Mouse (Mus musculus) gastrocnemius, postnatal 14 days (tissue): ENCODE data around the gene Wnt10a. TPM values are rescaled to one million over a fixed set of nuclear protein-coding genes. Genes with fewer than 3 reads are reported as not detected.

Experiments
- DNase-seq: peaks from one replicate; pipeline ENCODE4 v3.0.0; 2021; ENCODE audit warnings: mixed read lengths
- intact Hi-C: fragments of 180-260 bp; cut with DNase I; formaldehyde crosslinking; loops from one replicate; pipeline ENCODE4 v1.15.1; 2025; ENCODE audit warnings: low total_unique reads
- long read RNA-seq, 2 experiments: library from polyadenylated mRNA; stranded (forward); transcript quantifications; one replicate each; pipeline ENCODE4 v2.0.0; 2021
- total RNA-seq, 2 experiments: library from RNA; stranded (reverse); gene quantifications; 2 replicates each; pipeline ENCODE4 v1.2.3; 2021

Wnt10a gene
- total RNA-seq: under 1 TPM in 1 of 2 experiments, not detected in 1; 0.10 TPM
- long read RNA-seq, experiment 1: 0 reads
- long read RNA-seq, experiment 2: 0 reads

GRCm38 (mm10) chr1:74791249-74791648 lies at the start of gene Wnt10a:
TSS of gene Wnt10a (plus strand) at chr1:74791516.
- DNase-seq: no peak
- intact Hi-C loops: no loop called here

DNA sequence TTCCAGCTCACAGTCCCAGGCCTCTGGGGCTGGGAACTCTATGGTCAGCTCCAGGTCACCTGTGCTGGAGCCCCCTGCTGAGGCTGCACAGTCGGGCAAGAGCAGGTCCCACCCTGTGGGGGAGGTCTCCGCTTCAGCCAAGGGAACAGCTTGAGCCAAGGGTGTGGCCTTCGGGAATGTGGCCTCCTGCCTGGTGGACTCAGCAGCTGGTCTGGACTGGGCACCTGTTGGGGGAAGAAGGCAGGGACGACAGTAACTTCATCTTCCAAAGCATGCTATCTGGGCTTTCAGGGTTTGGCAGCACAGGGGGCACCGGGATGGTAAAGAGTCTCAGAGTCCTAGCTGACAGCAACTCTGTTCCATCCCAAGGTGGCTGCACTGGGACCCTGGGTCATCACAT lies 44.0 kb upstream of the Wnt10a start:
- intact Hi-C loops: no loop called here
- peak; percentile 60 for DNase-seq

DNA sequence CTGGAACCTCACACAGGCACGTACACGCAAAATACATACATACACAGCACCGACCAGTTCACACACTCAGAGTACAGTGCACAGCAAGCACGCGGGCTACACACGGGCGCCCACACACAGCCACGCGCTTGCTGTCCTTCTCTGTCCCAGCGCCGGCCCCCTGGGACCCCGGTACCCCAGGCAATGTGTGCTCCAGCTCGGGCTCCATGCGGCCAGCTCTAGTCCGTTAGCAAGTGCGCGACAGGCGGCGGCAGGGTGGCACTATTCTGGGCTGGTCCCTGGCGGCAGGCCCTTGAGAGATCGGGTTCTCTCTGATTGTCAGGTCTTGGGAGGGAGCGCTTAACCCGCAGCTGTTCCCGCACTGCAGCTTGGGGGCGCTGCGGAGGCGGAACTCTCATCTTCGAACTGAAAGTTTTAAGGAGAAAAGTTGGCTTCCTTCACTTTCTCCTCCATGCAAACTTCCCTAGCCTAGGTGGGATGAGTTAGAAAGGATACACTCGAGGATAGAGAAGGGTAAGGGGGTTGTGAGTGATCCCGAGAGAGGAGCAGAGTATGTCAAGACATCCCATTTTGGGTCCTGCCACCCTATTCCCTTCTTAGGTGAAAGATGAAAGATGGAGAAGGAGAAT lies 42.6 kb upstream of the Wnt10a start, which contains the start of gene Prkag3:
TSS of gene Prkag3 (minus strand) at position 579 of the 629 bp plus-strand sequence.
- peak; percentile 88 for DNase-seq
- intact Hi-C loops: no loop called here

GRCm38 (mm10) chr1:74749301-74749700 lies 42.0 kb upstream of the Wnt10a start:
- peak; percentile 74 for DNase-seq
- intact Hi-C loops: no loop called here

DNA sequence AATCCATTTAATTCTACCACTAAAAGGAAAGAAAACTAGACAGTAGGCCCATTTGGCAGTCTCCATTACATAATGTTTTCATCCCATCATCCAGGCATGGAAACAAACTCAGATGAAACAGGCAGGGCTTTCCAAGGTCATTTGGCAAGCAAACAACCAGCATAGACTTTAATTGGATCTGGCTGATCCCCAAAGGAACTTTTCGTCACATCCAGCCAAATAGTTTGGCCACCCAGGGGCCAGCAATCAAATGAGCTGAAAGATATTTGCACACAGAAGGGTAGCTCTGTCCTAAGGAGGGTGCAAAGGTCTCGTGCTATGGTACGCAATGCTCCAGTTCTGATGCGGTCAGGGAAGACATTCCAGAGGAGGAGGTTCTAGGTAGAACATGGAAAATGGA lies 40.6 kb upstream of the Wnt10a start:
- no peak for DNase-seq
- intact Hi-C loops: no loop called here

- DNase-seq: no peak
- intact Hi-C loops: no loop called here
Measured at GRCm38 (mm10) chr1:74752150-74752549, 39.2 kb upstream of the Wnt10a start.

- intact Hi-C loops: no loop called here
- DNase-seq: no peak
Measured at GRCm38 (mm10) chr1:74752833-74753232, 38.5 kb upstream of the Wnt10a start.

DNA sequence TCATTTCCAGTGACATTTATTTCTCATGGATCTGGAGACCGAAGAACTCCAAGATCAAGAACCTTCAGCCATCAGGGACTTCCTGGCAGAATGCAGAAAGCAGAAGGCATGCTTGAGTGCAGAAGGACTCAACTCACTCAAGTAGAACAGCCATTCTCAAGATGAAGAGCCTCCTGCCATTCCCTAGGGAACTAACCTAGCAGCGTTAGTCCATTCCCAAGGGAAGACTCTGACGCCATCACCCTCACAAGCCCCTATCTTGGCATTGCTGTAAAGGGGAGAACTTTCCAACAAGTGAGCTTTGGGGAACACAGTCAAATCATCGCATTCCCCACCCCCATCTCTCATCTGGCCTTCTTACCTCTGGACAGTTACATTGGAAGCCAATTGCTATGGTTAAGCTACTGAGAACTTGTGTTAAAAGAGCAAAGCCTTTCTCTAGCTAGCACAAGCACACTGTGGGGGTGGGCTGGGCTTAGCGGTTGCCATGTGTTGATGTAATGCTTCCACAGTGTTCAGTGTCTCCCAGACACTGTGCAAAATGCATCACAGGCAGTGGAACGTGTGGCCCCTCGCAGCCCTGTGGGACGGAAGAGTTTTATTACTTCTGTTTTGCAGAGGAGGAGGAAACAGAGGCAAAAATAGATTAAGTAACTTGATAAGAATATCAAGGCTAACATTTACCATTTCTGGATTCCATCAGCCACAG lies 37.9 kb upstream of the Wnt10a start:
- intact Hi-C loops: no loop called here

GRCm38 (mm10) chr1:74754175-74754785 lies 37.0 kb upstream of the Wnt10a start:
- intact Hi-C loops: no loop called here
- peak; percentile 81 for DNase-seq

More for the DNA sequence above, 37.9 kb upstream of the Wnt10a start:
- no peak for DNase-seq

DNA sequence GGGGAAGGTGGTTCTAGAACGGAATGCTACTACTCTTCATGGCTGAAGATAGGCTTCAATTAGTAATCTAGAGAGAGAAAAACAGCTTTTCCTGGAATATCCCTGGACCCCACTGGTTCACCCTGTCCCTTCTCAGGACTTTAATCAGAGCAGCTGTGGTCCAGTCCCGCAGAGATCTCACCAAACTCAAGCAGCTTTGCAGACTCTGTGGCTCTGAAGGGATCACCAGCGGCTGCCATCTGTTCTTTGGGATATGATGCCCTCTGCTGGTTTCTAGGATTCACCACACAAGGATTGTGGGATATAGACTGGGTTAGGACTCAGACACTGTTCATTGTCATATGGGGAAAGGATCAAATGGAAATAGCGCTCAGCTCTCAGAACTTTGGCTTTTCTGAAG lies 31.5 kb upstream of the Wnt10a start:
- intact Hi-C loops: no loop called here
- no peak for DNase-seq

- peak; percentile 71 for DNase-seq
- intact Hi-C loops: no loop called here
Measured at GRCm38 (mm10) chr1:74763081-74763480, 28.2 kb upstream of the Wnt10a start.

DNA sequence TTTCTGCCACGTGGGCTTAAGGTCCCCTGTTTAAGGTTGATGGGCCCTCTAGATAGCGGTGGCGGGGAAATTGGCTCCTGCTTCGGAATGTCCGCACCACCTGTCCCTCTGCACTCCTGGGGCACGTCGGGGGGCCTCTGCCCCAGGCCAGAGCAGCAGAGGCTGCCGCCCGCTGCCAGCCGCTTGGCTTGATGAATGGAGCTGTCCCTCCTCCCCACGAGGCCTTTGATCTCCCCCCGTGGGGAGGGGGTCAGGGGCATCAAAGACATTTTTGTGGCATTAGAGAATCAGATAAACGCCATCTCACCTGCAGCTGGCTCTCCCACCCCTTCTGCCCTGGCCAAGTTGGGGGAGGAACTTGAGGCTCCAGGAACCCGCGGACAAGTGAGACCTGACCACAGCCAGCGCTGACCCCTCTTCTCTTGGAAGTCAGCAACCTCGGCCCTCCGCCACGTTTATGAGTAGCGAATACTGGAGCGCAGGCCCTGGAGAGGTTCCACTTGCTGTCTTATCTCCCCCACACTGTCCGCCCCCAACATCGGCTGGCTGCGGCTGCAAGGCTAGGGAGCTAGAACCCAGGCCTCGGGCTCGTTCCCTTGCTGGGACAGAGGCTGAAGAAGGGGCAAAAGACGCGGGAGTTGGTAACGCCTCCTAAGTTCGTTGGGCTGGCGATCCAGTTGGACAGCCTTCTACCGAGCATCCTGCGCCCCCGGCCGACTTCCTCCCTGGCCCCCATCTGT lies 20.4 kb upstream of the Wnt10a start:
- intact Hi-C loops: no loop called here
- DNase-seq: no peak

DNA sequence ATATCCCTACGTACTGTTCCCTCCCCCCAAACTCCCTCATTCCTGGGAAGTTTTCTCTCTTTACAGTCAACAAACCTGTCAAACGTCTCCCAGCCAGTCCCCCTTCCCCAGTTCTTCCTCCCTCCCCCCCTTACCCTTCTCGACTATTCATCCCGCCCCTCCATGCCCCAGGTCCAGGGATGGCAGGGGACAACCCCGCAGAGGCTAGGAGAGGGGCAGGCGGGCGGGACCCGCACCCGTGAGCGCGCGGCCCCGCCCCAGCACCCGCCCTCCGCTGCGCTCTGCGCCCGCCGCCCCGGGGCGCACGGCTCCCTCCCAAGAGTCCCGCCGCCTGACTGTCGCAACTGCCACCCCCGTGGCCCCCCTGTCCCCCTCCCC lies 19.9 kb upstream of the Wnt10a start:
- intact Hi-C loops: no loop called here
- no peak for DNase-seq

DNA sequence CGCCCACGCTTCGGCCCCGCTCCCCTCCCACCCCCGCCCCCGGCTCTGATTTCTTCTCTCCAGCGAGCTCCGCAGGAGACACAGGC lies 19.6 kb upstream of the Wnt10a start, which contains the start of gene Wnt6:
TSS of gene Wnt6 (plus strand) at position 48 of the 86 bp plus-strand sequence.
- DNase-seq: no peak
- intact Hi-C loops: no loop called here

DNA sequence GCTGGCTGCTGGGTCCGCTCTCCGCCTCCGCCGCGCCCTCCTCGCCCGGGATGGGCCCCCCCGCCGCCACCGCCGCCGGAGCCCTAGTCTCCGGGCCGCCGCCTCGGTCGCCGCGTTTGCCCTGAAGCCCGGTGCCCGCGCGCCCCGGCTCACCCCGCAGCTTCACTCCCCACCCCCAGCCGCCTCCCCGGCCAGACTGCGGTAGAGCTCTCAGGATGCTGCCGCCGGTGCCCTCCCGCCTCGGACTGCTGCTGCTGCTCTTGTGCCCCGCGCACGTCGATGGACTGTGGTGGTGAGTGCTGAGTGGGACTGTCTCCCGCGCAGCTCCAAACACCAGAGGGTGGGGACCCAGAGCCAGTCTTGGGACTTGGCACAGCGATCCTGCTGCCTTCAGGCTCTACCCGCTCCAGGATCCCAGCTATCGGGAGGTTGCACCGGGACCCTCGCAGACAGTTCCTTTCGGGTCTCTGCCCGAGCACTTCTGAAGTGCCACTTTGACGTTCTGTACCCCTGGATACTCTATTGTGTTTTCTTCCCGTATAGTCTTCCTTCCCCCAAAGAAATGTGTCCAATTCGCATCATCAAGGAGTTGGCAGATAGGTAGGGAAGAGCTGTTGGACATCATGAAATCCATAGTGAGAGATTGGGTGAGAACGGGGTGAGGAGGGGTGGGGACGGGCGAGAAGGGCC lies 19.2 kb upstream of the Wnt10a start:
- intact Hi-C loops: no loop called here
- no peak for DNase-seq

DNA sequence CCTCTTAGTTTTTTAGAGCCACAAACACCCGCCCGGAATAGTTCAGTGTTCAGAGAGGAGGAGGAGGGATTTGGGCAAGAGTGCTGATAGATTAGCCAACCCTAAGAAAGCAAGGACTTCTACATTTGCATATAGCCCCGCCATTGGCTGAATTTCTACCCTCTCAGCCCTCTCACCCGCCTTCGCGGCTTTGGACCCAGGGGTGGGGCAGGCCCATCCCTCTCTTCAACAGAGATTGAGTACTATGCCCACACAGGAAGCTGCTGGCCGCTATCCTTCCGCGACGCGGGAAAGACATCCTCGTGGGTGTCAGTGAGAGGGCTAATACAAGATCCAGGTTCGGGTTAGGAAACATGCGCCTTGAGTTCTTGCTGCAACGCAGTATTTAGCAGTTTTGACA lies 18.2 kb upstream of the Wnt10a start:
- intact Hi-C loops: no loop called here
- DNase-seq: peak; percentile 84

- no peak for DNase-seq
- intact Hi-C loops: no loop called here
Measured at GRCm38 (mm10) chr1:74774062-74774461, 17.3 kb upstream of the Wnt10a start.

DNA sequence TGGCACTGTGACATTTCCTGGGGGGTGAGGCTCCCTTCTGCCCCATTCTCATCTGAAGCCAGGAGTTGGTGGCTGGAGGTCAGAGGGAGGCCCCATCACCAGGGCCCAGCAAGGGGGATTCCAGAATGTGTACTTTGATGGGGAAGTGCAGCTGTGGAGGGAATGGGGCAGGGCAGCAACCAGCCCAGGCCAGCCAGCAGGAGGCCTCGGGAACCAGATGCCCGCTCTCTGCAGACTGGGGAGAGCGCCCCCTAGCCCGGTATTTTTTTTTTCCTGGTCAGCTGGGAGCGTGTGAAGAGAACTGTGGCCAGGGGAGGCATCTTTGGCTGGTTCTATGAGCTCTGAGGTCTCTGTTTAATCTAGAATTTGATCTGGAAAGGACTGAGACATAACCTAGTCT lies 15.5 kb upstream of the Wnt10a start:
- intact Hi-C loops: no loop called here
- no peak for DNase-seq

DNA sequence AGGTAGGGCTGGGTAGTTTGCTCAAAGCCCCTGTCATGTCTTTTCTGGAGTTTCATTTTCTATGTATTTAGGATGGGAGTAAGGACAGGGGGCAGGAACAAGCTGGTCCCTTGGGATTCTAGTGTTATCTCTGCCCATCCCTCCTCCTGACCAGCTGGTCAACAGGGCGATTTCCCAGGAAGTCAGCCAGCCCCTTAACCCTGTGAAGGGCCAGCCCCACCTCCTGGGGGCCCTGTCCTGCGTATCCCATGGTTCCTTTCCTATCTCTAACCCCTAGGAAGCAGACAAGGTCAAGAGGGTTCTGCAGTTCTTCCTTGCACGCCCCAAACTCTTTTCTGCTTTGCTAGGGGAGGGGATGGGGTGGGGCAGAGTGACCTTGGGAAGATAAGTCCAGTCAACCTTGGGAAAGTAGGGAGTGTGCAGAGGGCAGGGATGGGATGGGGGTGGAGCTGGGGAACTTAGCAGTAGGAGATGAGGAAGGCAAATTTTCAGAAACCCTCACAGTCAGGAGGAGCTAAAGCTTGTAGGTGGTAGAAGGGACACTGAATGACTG lies 12.3 kb upstream of the Wnt10a start:
- intact Hi-C loops: no loop called here
- no peak for DNase-seq

DNA sequence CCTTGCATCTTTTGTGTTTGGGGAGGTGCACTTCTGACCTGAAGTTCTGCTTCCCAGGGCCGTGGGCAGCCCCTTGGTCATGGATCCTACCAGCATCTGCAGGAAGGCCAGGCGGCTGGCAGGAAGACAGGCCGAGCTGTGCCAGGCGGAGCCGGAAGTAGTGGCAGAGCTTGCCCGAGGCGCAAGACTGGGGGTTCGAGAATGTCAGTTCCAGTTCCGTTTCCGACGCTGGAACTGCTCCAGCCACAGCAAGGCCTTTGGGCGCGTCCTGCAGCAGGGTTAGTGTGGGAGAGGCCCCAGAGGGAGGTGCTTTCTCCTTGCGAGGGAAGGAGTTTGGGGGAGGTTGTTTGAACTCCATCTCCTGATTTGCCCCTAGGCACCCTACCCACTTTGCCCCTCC lies 9.3 kb upstream of the Wnt10a start:
- no peak for DNase-seq
- intact Hi-C loops: no loop called here
